Mouse (Mus musculus) hindlimb bud, embryonic 11.5 days (tissue): ENCODE results near the gene Chchd4.
"Not testable (repeated sequence)": the region's sequence is repeated elsewhere in the genome, so short reads cannot be mapped to it uniquely, and the experiment has no call there.

Experiments
- DNase-seq: peaks from one replicate; pipeline ENCODE4 v3.0.0-alpha.2; 2012; ENCODE audit warnings: low read depth, low spot score; ENCODE audit errors: extremely low spot score

Gene Chchd4

DNA sequence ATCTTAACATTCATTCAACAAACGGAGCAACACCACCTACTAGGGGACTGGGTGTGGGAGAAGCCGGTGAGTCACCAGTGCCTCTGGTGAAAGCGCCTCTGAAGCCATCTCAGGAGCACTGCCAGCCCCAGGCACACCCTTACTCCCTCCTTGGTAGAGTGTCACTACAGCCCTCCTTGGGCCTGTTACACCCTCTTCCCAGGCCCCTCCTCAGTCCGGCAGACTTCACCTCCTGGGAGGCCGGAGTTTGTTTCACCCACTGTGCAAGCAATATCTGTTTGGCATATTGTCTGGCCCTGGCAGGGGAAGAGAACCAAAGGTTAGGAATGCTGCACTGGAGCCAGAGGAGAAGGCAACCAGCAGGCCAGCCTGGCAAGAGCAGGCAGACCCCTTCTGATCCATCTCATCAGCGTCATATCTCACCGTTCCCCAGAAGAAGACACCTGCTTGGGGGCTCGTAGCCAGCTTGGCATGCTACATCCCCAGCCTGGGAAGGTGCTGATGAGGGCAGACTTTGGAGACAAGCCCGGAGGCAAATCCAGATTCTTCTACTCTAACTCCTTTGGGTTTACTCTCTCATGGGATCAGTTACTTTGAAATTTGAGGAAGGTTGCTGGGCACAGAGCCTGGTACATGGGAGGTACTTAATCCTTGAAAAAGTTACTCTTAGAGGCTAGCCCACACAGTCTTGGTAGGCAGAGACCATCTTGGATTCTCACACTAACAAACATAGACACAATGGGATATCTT lies 1.3 kb upstream of the Chchd4 start:
- no peak for DNase-seq

DNA sequence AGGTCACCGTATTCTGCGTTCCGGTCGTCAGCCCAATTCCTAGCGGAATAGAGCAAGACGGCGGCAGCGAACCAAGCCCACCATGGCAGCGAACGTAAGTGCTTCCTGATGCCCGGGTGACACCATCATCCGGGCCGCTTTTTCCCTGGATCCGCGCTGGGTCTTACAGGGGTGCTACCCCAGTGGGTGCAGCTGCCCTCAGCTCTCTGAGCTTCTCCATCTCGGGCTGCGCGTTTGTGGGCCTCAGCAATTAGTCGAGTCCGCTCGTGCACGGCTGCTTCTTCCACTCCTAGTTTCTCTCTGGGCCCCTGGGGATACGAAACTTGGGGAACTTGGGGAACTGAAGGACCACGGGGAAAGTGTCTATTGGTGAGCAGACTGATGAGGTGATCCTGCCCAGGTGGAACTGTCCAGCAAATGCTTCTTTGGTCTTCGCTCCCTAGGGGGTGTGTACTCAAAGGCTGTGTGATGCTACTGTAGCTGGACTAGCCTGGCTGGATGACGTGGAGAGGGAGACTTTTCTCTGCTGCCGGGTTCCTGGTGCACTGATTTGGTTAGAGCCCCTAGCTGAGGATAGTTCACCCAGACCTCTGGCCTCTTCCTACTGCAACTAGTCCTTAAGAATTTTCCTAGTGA lies 577 bp upstream of the Chchd4 start:
- no peak for DNase-seq

DNA sequence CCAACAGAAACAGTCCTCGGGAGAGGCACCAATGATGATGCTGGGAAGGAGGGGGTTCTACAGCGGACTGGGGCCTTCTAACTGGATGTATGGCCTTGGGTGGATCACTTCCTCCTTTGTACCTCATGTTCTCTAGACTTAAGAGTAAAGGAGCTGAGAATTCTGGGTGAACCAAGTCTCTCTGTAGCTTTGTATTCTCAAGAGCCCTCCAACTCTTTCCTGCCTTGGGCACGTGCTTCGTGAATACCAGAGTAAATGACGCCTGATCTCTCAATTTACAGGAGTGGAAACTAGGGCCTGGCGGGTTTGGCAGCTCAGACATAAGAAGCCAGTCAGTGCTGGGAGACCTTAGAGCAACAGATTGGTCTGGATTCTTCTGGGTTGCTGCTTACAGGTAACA lies 1.0 kb downstream of the Chchd4 start:
- DNase-seq: no peak

DNA sequence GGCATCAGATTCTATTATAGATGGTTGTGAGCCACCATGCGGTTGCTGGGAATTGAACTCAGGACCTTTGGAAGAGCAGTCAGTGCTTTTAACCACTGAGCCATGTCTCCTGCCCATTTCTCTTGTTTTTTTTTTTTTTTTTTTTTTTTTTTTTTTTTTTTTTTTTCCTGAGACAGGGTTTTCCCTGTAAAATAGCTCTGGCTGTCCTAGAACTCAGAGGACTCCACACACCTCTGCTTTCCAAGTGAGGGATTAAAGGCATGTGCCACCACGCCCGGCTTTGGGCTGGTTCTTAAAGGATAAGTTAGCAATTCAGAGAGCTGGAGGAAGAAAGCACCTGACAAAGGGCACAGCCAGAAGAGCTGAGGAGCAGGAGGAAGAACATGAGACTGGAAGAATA lies 1.9 kb downstream of the Chchd4 start:
- not testable (repeated sequence) for DNase-seq

DNA sequence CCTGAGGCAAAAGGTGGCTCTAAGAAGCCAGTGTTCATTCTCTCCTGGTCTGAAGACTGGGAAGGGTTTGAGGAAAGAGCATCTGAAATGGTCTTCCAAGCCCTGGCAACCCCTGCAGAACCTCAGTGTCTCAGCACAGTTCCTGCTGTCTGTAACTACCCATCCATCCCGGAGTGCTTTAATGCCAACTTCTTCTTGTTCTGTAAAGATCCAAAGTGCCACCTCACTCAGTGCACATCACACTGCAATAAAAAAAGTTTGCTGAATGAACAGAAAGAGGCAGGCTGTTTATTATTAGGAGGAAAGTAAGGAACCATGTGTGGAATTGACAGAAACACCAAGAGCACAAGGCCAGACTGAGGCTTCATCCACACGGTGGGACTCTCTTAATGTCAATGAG lies 2.6 kb downstream of the Chchd4 start:
- DNase-seq: no peak

DNA sequence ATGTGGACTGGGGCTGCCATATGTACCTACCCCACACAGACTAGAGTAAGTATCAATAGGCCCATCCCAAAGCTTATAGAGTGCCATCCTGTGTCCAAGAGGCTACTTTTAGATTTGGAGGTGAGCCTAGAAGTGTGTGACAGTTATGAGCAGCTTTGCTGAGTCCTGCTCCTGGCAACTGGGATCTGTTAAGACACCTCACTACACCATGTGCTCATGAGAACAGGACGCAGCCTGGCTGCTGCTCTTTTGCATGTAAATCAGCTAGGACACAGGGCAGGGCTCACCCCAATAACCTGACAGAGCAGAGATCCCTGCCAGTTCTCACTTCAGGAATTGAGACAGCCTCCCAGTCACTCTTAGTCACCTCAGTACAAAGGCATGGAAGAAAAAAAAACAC lies 6.2 kb downstream of the Chchd4 start:
- DNase-seq: no peak

DNA sequence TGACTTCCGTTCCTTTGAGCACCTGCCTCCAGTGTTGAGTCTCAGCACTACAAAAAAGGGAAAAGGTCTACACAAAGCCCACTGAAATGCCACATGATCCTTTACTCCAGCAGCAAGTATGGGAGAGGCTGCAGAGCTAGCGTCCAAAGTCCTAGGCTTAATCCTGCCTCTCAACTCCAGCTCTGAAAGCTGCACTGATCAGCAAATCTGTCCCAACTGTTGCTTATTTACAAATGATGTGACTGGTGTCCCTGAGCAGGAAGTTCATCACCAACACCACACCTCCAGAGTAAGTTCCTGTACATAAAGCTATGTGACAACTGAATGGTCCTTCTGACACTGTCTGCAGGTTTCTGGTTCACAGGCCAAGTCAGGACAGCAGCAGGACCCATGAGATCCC lies 7.6 kb downstream of the Chchd4 start:
- DNase-seq: no peak

DNA sequence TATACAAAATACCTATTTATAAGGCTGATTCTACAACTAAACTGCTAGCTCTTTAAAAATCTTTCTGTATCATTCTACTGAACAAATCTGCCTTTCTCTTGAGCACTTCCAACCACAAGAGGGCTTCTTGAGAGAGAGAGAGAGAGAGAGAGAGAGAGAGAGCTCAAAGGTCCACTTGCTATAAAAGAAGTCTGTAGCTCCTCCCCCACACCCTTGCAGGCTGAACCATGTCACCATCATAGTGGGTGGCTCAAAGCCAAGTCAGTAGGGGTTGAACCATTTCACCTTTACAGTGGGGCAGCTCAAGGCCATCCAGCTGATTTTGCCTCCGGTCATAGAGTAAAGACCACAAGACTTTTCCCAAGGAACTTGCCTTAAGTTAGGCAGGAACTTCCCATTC lies 13.9 kb downstream of the Chchd4 start:
- no peak for DNase-seq

DNA sequence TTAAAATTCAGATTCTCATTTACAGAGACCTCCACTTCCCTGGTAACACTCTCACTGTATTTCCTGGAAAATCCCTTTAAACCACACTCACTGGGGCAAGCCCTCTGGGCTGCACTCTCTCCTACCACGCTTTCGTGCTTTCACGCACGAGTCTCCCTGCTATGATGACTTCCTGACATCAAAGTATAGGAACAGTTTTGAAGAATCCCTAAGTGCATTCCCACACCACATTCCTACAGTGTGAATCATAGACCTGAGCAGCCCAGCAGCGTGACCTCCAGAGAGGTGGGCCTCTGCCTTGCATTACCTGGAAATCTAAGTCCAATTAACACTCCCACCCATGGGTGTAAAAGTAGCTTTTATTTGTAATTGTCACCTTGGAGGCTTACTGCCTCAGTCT lies 18.8 kb downstream of the Chchd4 start:
- DNase-seq: no peak

DNA sequence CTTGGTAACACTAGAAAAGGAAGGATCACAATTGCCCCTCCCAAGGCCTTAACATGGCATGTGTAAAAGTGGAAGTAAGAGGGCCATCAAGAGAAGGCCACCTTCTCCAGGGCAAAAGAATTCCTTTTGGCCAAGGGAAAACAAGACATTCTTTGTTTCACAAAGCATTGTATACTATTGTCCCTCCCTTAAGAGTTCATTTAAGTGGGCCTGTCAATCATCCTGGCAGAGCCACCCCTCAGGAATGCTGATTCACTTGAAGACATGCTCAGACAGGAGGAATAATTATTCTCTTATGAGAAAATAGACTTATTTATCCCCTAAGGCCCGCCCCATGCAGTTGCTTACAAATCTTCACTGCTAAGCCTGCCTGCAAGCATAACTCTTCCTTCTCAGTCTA lies 21.3 kb downstream of the Chchd4 start:
- DNase-seq: no peak

DNA sequence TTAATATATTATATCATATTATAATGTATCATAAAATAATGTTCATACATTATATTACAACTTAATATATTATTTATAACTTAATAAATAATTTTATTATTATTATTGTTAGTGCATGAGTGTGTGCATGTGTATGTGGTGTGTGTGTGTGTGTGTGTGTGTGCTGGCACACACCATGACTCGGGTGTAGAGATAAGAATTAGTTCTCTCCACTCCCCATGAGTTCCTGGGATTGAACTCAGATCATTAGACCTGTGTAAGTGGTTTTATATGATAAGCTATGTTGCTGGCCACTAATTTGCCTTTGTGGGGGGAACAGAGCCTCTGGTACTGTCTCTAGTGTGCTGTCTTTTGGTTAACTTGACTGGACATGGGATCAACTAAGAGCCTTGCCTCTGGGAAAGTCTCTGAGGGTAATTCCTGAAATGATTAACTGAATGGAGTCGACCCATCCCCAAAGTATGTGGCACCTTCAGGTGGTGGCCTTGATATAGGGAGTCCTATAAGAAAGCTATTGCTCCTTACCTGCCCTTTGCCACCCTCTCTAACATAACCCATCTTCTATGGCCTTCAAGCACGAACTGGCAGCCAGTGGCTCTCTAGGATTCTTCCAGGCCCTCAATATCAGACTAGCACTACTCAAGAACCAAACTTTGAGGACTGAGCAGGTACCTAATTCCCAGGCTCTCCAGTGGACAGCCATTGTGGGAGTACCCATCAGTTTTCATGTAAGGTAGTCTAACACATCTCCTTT lies 23.7 kb downstream of the Chchd4 start:
- no peak for DNase-seq

DNA sequence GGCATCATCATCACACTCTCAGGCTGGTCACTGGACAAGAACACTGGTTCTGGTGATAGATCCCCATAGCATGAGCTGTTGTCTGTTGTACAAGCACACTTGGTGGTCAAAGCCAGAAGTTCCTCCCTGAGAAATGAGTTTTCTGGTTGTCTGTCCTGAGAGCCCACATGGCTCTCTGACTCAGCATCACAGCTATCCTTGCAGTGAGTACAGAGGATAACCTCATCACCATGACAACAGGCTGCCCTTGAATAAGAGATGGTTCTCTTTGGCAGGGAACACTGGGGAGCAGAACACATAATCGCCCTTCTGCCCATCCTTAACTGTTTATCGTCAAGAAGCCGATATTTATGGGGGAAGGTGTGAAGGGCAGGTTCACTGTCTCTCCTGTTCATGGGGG lies 28.0 kb downstream of the Chchd4 start:
- no peak for DNase-seq

DNA sequence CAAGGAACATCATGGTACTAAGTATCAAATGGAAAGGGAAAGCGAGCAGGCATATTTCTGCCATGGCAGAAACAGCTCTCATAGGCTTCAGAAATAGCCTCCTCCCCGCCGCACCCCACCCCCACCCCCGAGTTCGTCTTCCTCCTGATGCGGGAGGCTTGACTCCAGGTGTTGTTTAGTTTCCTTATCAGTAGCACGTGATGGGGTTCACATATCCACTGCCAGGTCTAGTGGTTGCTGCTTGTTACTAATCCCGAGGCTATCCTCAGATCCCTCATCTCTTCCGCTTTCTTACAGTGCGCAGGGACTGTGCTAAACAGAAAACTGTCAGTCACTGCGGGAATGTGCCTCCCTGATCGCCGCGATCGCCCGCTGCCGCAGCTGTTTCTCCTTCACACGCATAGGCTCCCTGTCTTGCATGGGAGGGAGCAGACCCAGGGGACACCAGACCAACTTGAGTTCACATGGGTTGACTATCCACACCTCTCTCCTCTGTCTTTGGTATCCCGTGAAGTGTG lies 32.1 kb downstream of the Chchd4 start:
- DNase-seq: no peak

DNA sequence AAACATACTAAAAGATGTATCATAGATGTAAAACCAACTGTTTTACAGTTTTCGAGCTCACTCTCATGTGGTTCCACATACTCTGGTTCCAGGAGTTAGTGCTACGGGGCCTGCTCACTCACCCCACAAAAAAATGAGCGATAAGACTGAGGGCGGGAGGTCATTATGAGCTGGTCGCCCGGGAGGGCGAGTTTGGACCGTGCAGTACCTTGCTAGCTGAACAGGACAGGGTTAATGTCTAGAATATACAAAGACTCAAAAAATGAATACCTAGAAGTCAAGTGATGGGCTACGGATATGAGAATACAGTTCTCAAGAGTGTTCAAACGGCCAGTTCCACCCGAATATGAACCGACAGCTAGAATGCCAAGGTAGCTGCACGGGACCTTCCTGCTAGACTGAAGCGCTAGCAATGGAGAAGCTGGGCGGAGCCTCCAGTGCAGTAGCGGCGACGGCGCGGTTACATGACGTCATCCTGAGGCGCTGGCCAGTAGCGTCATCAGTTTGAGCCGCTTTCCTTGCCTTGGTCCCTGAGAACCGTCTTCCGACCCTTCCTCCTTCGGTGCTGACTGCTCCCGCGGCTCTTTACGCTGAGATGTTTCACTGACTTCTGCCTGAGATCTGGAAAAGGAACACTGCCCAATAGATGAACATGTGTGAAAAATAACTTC lies 32.7 kb downstream of the Chchd4 start:
- DNase-seq: peak; percentile 86

DNA sequence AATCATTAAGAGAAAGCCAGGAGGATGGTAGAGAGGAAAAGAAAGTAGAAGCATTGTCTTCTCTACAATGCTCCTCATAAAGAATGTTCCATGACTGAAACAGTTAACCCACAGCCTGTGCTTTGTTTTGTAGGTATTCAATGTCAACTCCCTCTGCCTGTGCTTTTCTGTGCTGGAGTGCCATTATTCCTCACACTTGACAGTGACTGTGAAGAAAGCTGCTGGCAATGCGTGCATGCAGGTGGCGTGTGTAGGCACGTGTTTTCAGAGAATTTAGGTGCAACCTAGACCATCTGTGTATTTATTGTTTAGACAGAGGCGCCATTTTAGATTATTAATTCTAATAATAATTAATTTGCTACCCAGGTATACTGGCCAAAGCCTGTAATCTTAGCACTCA lies 49.2 kb downstream of the Chchd4 start:
- DNase-seq: no peak

DNA sequence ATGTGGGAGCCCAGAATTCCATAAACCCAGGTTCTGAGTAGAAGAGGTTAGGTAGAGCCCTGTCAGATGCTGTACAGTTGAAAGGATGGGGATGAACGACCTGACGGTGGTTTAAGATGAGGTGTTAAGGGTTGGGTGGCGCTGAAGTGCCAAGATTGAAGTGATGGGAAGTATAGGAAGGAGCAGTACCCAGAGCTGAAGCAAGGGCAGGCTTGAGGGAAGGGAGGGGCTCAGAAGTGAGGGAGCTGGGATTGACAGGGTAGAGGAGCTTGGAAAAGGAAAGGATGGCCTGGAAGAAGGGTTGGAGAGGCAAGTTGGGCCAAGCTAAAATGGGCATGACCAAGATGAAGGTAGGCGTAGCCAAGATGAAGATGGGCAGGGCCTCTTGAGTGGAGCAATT lies 51.7 kb downstream of the Chchd4 start:
- DNase-seq: no peak

DNA sequence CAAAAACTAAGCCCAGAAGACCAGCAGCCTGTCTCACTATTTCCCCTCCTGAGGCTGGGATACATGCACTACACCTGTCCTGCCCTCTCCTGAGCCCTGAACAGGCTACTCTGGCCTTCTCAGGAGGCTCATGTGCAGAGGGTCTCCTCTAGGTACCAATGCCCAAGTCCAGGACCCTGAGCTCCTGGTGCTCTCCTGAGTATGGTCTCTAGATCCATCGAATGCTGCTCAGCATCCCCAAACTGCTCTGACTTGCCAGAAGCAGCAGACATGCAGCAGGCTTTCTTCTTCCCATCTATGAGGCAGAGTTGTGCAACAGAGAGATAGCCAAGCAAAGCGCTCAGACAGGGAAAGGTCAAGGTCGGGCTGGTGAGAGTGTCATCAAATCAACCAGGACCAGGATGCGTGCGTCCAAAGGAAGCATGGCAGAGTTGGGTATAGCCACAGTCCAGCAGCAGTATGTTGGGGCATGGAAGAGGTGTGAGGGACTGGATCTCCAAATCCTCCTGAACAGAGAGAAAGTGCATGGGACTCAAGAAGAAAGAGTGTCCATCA lies 56.0 kb downstream of the Chchd4 start:
- no peak for DNase-seq

DNA sequence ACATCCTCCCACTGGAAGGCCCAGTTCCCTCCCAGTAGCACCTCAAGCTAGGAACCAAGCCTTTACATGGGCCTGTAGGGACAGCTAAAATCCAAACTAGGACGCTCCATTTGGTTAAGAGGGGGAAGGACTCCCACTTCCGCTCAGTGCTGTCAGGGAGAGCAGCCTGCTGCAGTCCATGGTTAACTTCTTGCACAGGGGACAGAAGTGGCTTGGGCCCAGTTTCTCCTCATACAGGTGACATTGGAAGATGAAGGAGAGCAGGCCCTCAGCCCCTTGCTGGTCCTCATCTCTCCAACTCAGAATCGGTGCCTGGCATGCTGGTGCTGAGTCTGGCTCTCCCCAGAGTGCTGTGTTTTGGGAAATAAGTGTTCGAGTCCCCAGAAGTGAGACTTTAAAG lies 57.2 kb downstream of the Chchd4 start:
- DNase-seq: no peak

DNA sequence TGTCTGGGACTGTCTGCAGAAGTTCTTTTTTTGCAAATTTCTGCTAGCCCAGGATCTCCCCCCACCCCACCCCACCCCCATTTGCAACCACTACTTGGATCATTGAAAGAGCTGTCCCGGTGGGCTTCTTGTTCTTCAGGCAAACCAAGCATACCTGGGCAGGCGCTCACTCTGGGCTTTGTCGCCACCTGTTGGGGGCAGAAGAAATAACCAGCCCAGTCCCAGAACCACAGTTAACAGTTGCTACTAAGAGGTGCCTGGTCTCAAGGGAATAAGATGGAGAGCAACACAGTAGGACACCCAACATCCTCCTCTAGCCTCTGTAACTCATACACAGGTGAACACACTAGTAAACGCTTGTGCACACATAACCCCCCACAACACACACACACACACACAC lies 58.5 kb downstream of the Chchd4 start:
- no peak for DNase-seq
